Mouse (Mus musculus): ENCODE data around the gene Tbc1d17. TPM values are rescaled to one million over a fixed set of nuclear protein-coding genes. Genes with fewer than 3 reads are reported as not detected.

Tbc1d17 gene
- total and polyA plus RNA-seq, 3 experiments, result 31.9 to 40.5 (median 38.5) TPM

GRCm38 (mm10) chr7:44852259-44853027, 3.6 kb upstream of the Tbc1d17 start:
- Histone ChIP-seq H3K4me3 (replicated peaks in 1 of 3; ENCODE audit: low read depth in 2 of 3, low read length in 2 of 3, poor library complexity in 1 of 3) (no peak overlapping the region), H3K27ac (ENCODE audit: insufficient read depth, low read depth) (no peak overlapping the region), H3K9me3 (replicated peaks; ENCODE audit: low read length) (no peaks in the 10 kb centered on the region), H3K9ac (ENCODE audit: insufficient read depth, low read depth) (no peak overlapping the region), H3K27me3 (replicated peaks) (no peaks in the 10 kb centered on the region), H3K4me1 (ENCODE audit: control insufficient read depth in 1 of 2, insufficient read depth in 2 of 2) (peaks cover 18 to 51% of the 10 kb centered on the region in 2 experiments), H3K79me2 (replicated peaks; ENCODE audit: control insufficient read depth, extremely low read depth, insufficient read depth, poor library complexity, severe bottlenecking) (peaks cover 28% of the 10 kb centered on the region), H3K36me3 (replicated peaks in 1 of 2; ENCODE audit: control insufficient read depth in 1 of 2, insufficient read depth in 1 of 2, low read length in 1 of 2) (peaks cover 8 to 27% of the 10 kb centered on the region in 2 experiments), H3K4me2 (ENCODE audit: insufficient read depth, low read depth, poor library complexity, severe bottlenecking) (no peak overlapping the region)
- no peak for DNase-seq (ENCODE audit: extremely low read depth)
- in situ Hi-C loops (cut with MboI; ENCODE audit: low pct_ligation_motif_present, low pct_unique_long_range_greater_than_20kb, low sequenced_read_pairs) (loop anchor here (10.0 kb wide), 1 partner anchor 102 kb away; no protein-coding TSS in a partner anchor), dilution Hi-C loops (cut with MboI; ENCODE audit: extremely low pct_ligation_motif_present, extremely low pct_unique_long_range_greater_than_20kb, low sequenced_read_pairs) (no loop called here)
- TF ChIP-seq PAX5 (IDR thresholded peaks at IDR 0.05; ENCODE audit: low read length) (no peak), RCOR1 (conservative IDR thresholded peaks at IDR 0.05; ENCODE audit: low read depth, low read length) (no peak), ZNF384 (IDR thresholded peaks at IDR 0.05; ENCODE audit: low read depth, low read length) (no peak), CHD2 (IDR thresholded peaks at IDR 0.05; ENCODE audit: low read length) (no peak), BHLHE40 (IDR thresholded peaks at IDR 0.05; ENCODE audit: low read depth, low read length) (no peak), NRF1 (IDR thresholded peaks at IDR 0.05; ENCODE audit: low read depth, low read length) (no peak), SIN3A (IDR thresholded peaks at IDR 0.05; ENCODE audit: low read length) (no peak), ELF1 (IDR thresholded peaks at IDR 0.05; ENCODE audit: low read depth, low read length) (no peak), ZKSCAN1 (IDR thresholded peaks at IDR 0.05; ENCODE audit: borderline replicate concordance, low read depth, low read length) (no peak), CHD1 (IDR thresholded peaks at IDR 0.05; ENCODE audit: low read depth, low read length) (no peak), GABPA (IDR thresholded peaks at IDR 0.05; ENCODE audit: insufficient replicate concordance, low read depth, low read length) (no peak), POLR2A (IDR thresholded peaks at IDR 0.05; ENCODE audit: low read depth, low read length) (no peak), JUND (conservative IDR thresholded peaks at IDR 0.05; ENCODE audit: low read depth, low read length) (no peak), ZC3H11A (IDR thresholded peaks at IDR 0.05; ENCODE audit: low read depth, low read length) (no peak), MYC (IDR thresholded peaks at IDR 0.05; ENCODE audit: low read depth, low read length) (no peak)

- no peak overlapping the region for H3K4me2 ChIP-seq (ENCODE audit: insufficient read depth, low read depth, poor library complexity, severe bottlenecking)
- peaks cover 11 to 31% of the 10 kb centered on the region in 2 experiments for H3K36me3 ChIP-seq (replicated peaks in 1 of 2; ENCODE audit: control insufficient read depth in 1 of 2, insufficient read depth in 1 of 2, low read length in 1 of 2)
- peaks cover 28% of the 10 kb centered on the region for H3K79me2 ChIP-seq (replicated peaks; ENCODE audit: control insufficient read depth, extremely low read depth, insufficient read depth, poor library complexity, severe bottlenecking)
- H3K9me3 ChIP-seq (replicated peaks; ENCODE audit: low read length), result no peaks in the 10 kb centered on the region
- dilution Hi-C loops (cut with MboI; ENCODE audit: extremely low pct_ligation_motif_present, extremely low pct_unique_long_range_greater_than_20kb, low sequenced_read_pairs), result no loop called here
- no peak for DNase-seq (ENCODE audit: extremely low read depth)
- peaks cover 18 to 56% of the 10 kb centered on the region in 2 experiments for H3K4me1 ChIP-seq (ENCODE audit: control insufficient read depth in 1 of 2, insufficient read depth in 2 of 2)
- no peak overlapping the region for H3K4me3 ChIP-seq (replicated peaks in 1 of 3; ENCODE audit: low read depth in 2 of 3, low read length in 2 of 3, poor library complexity in 1 of 3)
- in situ Hi-C loops (cut with MboI; ENCODE audit: low pct_ligation_motif_present, low pct_unique_long_range_greater_than_20kb, low sequenced_read_pairs), result loop anchor here (10.0 kb wide), 1 partner anchor 103 kb away; no protein-coding TSS in a partner anchor
- TF ChIP-seq NRF1 (IDR thresholded peaks at IDR 0.05; ENCODE audit: low read depth, low read length) (no peak), CHD1 (IDR thresholded peaks at IDR 0.05; ENCODE audit: low read depth, low read length) (no peak), NELFE (IDR thresholded peaks at IDR 0.05; ENCODE audit: low read depth, low read length) (no peak), GABPA (IDR thresholded peaks at IDR 0.05; ENCODE audit: insufficient replicate concordance, low read depth, low read length) (no peak), RCOR1 (conservative IDR thresholded peaks at IDR 0.05; ENCODE audit: low read depth, low read length) (no peak), ELF1 (IDR thresholded peaks at IDR 0.05; ENCODE audit: low read depth, low read length) (no peak), ETS1 (conservative IDR thresholded peaks at IDR 0.05; ENCODE audit: low read depth, low read length) (no peak), TCF12 (IDR thresholded peaks at IDR 0.05; ENCODE audit: low read depth, low read length) (no peak), POLR2AphosphoS2 (IDR thresholded peaks at IDR 0.05; ENCODE audit: low read depth, low read length) (no peak), ZKSCAN1 (IDR thresholded peaks at IDR 0.05; ENCODE audit: borderline replicate concordance, low read depth, low read length) (no peak), USF2 (conservative IDR thresholded peaks at IDR 0.05; ENCODE audit: low read depth, low read length) (no peak), JUND (conservative IDR thresholded peaks at IDR 0.05; ENCODE audit: low read depth, low read length) (no peak), MAX (IDR thresholded peaks at IDR 0.05; ENCODE audit: low read length) (no peak), POLR2A (IDR thresholded peaks at IDR 0.05; ENCODE audit: low read depth, low read length) (no peak), JUN (IDR thresholded peaks at IDR 0.05; ENCODE audit: insufficient read depth, low read depth, low read length) (no peak), CHD2 (IDR thresholded peaks at IDR 0.05; ENCODE audit: low read length) (no peak), UBTF (IDR thresholded peaks at IDR 0.05; ENCODE audit: low read depth, low read length) (no peak), HCFC1 (IDR thresholded peaks at IDR 0.05; ENCODE audit: low read depth, low read length) (no peak), KAT2A (IDR thresholded peaks at IDR 0.05; ENCODE audit: insufficient replicate concordance, low read length) (no peak)
- H3K27ac ChIP-seq (ENCODE audit: insufficient read depth, low read depth), result no peak overlapping the region
- H3K9ac ChIP-seq (ENCODE audit: insufficient read depth, low read depth), result no peak overlapping the region
- H3K27me3 ChIP-seq (replicated peaks), result no peaks in the 10 kb centered on the region
Observed at GRCm38 (mm10) chr7:44851625-44852234, 2.9 kb upstream of the Tbc1d17 start.
